Mouse (Mus musculus): ENCODE measurements around the gene Camkv.

The Camkv gene

DNA sequence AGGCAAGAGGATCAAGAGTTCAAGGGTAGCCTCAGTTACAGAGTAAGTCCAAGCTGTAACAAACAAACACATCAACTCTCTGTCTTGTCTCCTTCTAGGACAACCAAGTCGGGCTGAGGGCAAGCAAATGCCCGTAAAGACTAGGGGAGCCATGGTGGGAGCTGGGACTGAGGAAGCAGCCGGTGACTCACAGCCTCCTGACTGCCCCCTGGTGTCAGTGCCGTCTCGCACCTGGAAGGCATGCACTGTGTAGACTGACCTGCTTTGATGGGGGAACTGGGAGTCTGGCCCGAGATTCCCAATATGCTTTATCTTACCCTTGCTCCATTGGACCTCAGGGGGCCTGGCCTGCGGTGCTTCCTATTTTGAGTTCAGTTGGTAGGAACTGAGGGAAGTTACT is 12.5 kb upstream of the Camkv start:
- no peak for DNase-seq (ENCODE audit: low spot score in 2 of 2)

DNA sequence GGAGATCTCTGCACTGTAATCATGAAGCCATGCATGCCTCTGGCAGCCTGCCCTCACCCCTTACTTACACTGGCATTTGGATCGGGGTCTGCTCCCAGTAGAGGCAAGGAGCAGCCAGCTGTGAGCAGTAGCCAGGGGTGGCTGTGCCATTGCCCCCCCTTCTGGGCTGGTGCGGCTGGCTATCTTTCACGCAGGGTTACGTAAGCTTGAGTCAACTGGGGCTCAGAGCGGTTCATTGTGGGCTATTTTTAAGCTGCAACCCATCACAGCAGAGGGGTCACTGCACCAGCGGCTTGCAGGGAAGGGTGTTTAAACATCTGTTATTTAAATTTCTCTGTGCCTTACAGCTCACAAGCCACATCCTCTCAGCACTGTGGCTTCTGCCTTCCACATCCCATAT is 11.5 kb upstream of the Camkv start:
- DNase-seq (ENCODE audit: low spot score in 2 of 2) = no peak

- DNase-seq (ENCODE audit: low spot score in 2 of 2) = no peak
Measured at GRCm38 (mm10) chr9:107925251-107925650, 10.2 kb upstream of the Camkv start.

- peak in 1 of 2 experiments; percentile 39 for DNase-seq (ENCODE audit: low spot score in 2 of 2)
Measured at GRCm38 (mm10) chr9:107926920-107927420, 8.5 kb upstream of the Camkv start.

- no peak for DNase-seq (ENCODE audit: low spot score in 2 of 2)
Measured at GRCm38 (mm10) chr9:107927749-107928148, 7.7 kb upstream of the Camkv start.

DNA sequence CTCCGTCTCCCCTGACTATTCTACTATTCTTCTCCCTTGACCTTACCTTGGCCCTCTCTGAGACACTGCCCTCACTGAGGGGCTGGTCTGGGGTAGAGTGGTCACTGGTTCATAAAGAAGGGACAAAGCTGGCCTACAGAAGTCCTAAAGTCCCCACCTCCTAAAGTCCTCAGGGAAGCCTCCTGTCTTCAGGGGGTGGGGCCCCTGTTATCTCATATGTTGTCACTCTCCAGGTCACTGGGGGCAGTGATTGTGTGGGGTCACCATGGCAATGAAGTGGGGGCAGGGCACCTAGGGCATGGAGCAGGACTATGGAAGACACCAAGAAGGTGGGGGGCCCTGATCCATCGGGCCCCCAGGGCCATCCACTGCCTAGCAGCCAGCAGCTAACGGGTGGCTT is 7.3 kb upstream of the Camkv start, which contains the start of gene Actl11:
TSS of gene Actl11 (plus strand) at position 301 of the 400 bp plus-strand sequence.
- no peak for DNase-seq (ENCODE audit: low spot score in 2 of 2)

DNA sequence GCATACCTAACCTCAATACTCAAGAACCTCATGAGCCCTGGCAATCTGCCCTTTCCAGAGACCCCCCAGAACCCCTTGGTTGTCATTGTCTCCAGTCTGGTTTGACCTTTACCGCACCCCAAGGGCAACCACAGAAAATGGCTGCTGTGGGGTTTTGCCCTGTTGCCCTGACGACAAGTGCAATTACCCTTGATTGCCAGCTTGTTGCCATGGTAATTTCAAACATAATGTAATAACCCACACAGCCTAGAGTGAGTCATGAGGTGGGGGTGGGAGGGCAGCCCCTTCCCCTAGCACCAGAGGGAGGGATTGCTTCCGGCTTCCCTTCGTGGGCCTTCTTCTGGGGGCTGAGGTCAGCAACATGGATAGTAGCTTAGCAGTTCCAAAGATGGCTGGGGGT is 3.3 kb upstream of the Camkv start:
- DNase-seq (ENCODE audit: low spot score in 2 of 2) = no peak

GRCm38 (mm10) chr9:107934146-107934545 is 1.3 kb upstream of the Camkv start:
- DNase-seq (ENCODE audit: low spot score in 2 of 2) = peak; percentile 50 to 57

- peak in 1 of 2 experiments; percentile 57 for DNase-seq (ENCODE audit: low spot score in 2 of 2)
Measured at GRCm38 (mm10) chr9:107935790-107936214, 328 bp downstream of the Camkv start.

- peak; percentile 62 to 64 for DNase-seq (ENCODE audit: low spot score in 2 of 2)
Measured at GRCm38 (mm10) chr9:107936215-107936822, 845 bp downstream of the Camkv start.

DNA sequence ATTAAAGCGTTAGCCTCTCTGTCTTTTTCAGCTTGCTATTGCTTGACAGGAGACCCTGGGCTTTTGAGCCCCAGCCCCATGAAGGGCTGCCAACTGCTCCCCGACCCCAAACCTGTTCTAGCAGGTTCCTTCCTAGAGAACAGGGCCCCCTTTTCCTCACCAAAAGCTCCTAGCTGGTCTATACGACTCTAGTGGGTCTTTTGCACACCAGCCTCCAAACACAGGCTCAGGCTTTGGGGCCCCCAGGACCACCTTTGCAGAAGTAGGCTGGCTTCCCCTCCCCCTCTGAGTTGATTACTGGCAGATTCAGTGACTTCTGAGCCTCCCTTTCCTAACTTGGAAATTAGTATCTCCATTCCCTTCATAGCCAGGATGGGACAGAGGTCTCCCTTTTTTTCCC is 1.4 kb downstream of the Camkv start:
- DNase-seq (ENCODE audit: low spot score in 2 of 2) = no peak

- DNase-seq (ENCODE audit: low spot score in 2 of 2) = no peak
Measured at GRCm38 (mm10) chr9:107947241-107948194, 12.0 kb downstream of the Camkv start.

DNA sequence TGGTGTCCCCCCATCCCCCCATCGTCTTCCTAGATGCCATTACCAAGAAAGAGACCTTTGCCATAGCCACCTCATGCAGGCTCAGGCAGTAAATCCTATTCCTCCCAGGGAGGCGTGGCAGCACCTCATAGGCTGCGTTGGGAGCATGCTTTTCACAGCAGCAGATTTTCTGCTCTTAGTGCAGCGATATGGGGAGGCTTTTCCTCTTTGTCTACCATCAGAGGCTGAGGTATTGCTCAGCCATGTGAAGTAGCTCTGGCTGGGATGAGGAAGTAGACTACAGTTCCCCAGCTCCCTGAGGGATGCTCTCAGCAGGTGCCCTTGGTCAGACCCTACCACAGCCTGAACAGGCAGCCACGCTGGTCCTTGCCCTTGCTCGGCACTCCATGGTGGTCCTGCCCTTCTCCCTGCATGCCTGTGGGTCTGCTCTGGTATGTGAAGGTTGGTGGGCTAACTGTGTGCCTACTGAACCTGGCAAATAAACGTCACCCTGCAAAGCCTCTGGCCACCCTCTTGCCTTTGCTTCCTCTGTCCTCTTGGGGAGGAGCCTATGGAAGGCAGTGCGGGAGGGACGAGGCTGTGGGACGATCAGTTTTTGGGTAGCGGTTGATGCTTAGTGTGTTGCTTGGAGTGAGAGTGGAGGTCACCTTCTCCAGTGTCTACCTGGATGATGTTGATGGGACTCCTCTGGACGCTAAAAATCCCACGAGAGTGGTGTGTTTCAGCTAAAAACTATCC is 13.9 kb downstream of the Camkv start:
- no peak for DNase-seq (ENCODE audit: low spot score in 2 of 2)

GRCm38 (mm10) chr9:107949922-107950235 is 14.4 kb downstream of the Camkv start, which contains the start of gene Traip:
Traip (plus strand) TSS chr9:107950136.
- DNase-seq (ENCODE audit: low spot score in 2 of 2) = no peak

- peak; percentile 92 to 93 for DNase-seq (ENCODE audit: low spot score in 2 of 2)
Measured at GRCm38 (mm10) chr9:107950460-107951355, 15.2 kb downstream of the Camkv start.

DNA sequence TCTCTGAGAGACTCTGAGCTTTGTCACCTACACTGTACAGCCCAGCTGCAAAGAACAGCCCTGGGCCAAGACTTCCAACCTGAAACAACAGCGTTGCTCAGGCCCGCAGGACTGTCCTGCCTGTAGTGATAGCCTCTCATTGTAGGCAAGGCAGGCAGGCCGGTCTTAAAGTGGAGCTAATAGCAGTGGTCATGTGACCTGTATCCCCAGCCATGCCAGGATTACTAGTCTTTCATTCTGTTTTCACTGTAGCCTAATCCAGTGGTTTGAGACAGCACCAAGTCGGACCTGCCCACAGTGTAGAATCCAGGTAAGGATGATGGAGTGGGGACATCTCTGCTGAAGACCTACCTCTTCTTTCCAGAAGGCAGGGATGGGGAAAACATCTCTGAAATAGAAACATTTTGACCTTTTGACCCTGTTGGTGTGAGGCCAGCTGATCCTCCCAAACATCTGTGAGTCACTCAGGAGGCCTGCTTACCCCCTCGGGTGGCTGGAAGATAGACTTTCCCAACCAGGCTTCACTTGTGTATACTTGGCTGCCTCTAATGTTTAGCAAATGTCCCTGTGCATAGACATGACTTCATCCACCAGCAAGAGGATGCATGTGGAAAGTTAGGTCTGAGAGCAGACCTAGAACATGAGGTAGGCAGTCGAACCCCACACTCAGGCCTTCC is 20.3 kb downstream of the Camkv start:
- no peak for DNase-seq (ENCODE audit: low spot score in 2 of 2)

GRCm38 (mm10) chr9:107957141-107957540 is 21.7 kb downstream of the Camkv start:
- DNase-seq (ENCODE audit: low spot score in 2 of 2) = no peak

- DNase-seq (ENCODE audit: low spot score in 2 of 2) = no peak
Measured at GRCm38 (mm10) chr9:107959896-107960295, 24.4 kb downstream of the Camkv start.

- no peak for DNase-seq (ENCODE audit: low spot score in 2 of 2)
Measured at GRCm38 (mm10) chr9:107960928-107961327, 25.5 kb downstream of the Camkv start.

DNA sequence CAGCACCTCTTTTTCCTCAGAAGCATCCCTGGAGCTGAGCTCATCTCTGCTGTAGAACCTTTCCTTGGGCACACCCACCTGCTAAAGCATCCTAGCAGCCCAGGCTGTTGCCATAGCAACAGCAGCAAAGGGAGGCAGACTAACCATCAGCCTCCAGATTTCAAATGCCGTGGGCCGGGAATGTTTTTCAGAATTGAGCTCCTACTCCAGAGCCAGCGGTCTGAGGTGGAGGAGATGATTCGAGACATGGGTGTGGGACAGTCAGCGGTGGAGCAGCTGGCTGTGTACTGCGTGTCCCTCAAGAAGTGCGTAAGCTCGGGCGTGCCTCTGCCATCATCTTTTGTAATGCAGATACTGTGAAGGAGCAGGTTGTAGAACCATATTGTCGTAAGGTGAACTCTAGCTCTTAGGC is 25.9 kb downstream of the Camkv start:
- peak; percentile 88 to 90 for DNase-seq (ENCODE audit: low spot score in 2 of 2)

Measured in right cerebral cortex, adult 2 months (tissue).